Mouse (Mus musculus) MEL (cell line): ENCODE results near the gene Rpl36a.

ENCODE experiments used
- ELF1 ChIP-seq: IDR thresholded peaks from 2 replicates; pipeline ENCODE4 v1.6.1; 2014; ENCODE audit warnings: low read depth, mild to moderate bottlenecking, inconsistent platforms, low read length, improper control_type of control experiment, moderate library complexity
- EP300 ChIP-seq, 2 experiments: IDR thresholded peaks; 2 replicates each; pipeline ENCODE4 v1.6.1; 2011; ENCODE audit warnings: improper control_type of control experiment in 2 of 2, low read length in 2 of 2, low read depth in 1 of 2, mild to moderate bottlenecking in 1 of 2
- HCFC1 ChIP-seq: IDR thresholded peaks from 2 replicates; pipeline ENCODE4 v1.6.1; 2012; ENCODE audit warnings: low read depth, mild to moderate bottlenecking, inconsistent platforms, low read length, improper control_type of control experiment, moderate library complexity
- POLR2AphosphoS2 ChIP-seq: IDR thresholded peaks from 2 replicates; pipeline ENCODE4 v1.6.1; 2011; ENCODE audit warnings: low read length, improper control_type of control experiment
- TAL1 ChIP-seq: IDR thresholded peaks from 2 replicates; pipeline ENCODE4 v1.6.1; 2012; ENCODE audit warnings: mild to moderate bottlenecking, inconsistent platforms, low read length, moderate library complexity, mixed read lengths

DNA sequence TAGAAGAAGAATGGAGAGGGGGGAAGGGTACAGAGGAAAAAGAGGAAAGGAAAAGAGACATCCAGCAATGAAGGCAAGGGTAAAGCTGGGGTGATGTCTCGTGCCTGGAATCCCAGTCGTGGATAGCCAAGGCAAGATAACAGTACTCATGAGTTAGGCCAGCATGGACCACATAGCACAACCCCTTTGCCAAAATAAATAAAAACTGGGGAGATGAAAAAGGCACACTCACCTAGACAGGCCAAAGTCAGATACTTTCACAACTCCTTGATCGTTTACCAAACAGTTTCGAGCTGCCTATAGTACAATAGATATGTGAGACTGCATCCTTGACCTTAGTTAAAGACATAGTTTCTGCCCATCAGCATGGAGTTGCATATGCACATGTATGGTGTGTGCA is 38.1 kb upstream of the Rpl36a start:
- TF ChIP-seq TAL1 (no peak), ELF1 (no peak), POLR2AphosphoS2 (no peak), HCFC1 (no peak), EP300 (IDR thresholded peaks at IDR 0.05; ENCODE audit: low read depth in 1 of 2, low read length in 2 of 2) (no peak)
